Mouse (Mus musculus) ES-Bruce4 (cell line): Measurements from ENCODE around the gene Maea.

Experiments
- CTCF ChIP-seq: IDR thresholded peaks from one replicate; pipeline ENCODE4 v1.8.1; 2011; ENCODE audit warnings: low read depth, low read length
- EP300 ChIP-seq: IDR thresholded peaks from 2 replicates; pipeline ENCODE4 v1.6.1; 2011; ENCODE audit warnings: low read depth, low read length; ENCODE audit not compliant: insufficient read depth
- POLR2A ChIP-seq: IDR thresholded peaks from one replicate; pipeline ENCODE4 v1.8.1; 2011; ENCODE audit warnings: low read length; ENCODE audit not compliant: insufficient read depth

DNA sequence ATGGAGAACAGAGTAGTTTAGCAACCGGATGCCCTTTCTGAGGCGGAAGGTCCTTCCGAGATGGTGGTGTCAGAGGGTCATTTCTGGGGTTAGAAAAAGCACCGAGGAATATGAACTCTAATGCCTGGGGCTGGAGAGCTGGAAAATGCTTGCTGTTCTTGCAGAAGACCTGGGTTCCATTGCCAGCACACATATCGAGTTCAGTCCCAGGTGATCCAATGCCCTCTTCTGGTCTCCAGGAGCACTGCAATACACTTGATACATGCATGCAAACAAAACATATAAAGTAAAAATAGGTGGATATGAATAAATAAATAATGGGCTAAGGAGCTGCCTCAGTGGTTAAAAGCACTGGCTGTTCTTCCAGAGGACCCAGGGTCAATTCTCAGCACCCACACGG, 38.1 kb upstream of the Maea start:
- peak; percentile 56 for TF ChIP-seq CTCF
- no peak for TF ChIP-seq POLR2A
- TF ChIP-seq EP300: no peak
